Mouse (Mus musculus): Measurements from ENCODE around the gene H60b.
"Not testable (repeated sequence)": the region's sequence is repeated elsewhere in the genome, so short reads cannot be mapped to it uniquely, and the experiment has no call there.

Gene H60b

DNA sequence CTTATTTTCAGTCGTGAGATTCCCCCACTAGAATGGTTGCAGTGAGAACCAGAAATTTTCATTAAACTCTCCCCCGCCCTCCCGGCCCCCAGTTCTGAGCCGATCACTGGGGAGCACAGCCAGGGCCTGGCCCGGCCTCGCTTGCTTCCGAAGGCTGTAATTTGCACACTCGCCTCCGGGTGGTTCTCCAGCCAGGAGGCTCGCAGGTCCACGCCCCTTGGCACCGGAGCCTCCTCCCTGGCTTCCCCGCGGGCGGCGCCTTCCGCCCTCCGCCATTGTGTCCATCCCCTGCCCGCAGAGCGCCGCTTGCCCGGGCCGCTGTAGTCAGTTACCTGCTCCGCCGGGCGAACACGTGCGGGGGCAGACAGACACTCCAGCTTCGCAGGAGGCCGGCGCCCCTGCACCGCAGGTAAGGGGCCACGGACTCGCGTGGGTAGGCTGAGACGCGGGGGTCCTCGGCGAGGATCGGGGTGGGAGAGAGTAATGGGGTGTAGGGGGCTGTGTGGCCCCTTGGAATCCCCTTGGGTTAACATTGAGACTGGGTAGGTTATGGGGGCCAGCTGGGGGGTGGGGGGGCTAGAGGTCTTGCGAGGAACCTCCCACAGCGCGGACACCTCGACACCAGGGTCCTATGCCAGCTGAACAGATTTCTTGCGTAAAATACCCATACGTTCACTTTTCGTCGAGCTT, at the start of gene H60b, which contains the start of gene Raet1e:
H60b (plus strand) TSS at position 277 of the 690 bp plus-strand sequence.
Raet1e (plus strand) TSS at position 260 of the 690 bp plus-strand sequence.
- DNase-seq, result not testable (repeated sequence)

DNA sequence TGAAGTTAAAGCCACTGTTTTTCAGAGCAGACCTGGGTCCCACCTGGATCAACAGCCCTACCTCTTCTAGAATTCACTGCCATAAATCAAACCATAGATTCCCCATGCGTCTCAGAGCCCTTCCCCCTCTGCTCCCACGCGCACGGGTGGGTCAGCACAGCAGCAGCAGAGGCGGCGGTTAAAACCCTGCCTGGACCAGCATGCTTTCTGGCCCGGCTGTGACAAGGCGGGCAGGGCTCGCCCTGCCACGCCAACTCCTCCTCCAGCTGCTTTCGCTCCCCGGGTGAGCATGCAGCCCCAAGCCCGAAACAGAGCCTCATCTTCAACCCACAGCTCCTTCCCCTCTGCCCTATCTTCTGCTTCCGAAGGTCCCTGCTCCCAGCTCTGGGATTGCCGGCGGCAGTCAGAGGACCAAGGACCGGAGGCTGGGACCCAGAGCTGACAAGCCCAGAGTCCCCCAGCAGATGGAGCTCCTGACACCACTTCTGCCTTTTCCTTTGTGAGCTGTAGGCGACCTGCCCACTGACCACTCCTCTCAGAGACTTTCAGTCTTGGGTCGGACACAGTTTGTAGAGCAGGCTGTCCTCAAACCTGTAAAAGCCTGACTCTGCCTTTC, 17.6 kb upstream of the H60b start:
- peak; percentile 45 for DNase-seq

DNA sequence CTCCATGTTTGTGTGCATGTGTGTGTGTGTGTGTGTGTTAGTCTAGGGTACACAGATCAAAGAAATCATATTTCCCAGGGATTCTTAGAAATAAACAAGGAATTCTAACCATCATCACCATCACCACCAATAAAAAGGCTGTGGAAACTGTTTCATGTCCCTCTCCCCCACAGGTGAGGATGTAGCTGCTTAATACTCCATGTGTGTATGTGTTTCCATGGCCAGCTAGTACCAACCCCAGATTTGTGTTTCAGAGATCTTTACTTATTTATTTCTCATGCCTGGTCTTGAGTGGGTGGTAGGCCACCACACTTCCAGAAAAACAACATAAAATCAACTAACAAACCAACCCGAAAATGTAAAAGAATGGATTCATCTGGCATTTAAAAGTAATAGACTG, 16.2 kb upstream of the H60b start:
- peak; percentile 37 for DNase-seq

DNA sequence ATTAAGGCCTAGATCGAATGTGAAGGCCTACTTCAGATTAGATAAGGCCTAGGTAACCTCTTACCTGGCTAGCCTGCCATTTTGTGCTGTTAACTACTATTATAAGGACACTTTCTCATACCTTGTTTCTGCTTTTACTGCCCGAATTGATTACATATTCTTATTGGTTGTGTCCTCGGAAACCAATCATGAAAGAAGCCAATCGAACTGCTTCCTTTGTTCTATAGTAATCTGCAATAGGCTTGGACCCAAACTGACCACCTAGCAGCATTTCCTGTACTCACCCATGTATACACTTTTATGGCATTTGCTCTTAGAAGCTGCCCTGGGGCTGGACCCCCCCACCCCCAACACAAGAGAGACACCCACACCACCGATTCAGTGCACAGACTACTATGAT, 15.5 kb upstream of the H60b start:
- DNase-seq, result no peak

DNA sequence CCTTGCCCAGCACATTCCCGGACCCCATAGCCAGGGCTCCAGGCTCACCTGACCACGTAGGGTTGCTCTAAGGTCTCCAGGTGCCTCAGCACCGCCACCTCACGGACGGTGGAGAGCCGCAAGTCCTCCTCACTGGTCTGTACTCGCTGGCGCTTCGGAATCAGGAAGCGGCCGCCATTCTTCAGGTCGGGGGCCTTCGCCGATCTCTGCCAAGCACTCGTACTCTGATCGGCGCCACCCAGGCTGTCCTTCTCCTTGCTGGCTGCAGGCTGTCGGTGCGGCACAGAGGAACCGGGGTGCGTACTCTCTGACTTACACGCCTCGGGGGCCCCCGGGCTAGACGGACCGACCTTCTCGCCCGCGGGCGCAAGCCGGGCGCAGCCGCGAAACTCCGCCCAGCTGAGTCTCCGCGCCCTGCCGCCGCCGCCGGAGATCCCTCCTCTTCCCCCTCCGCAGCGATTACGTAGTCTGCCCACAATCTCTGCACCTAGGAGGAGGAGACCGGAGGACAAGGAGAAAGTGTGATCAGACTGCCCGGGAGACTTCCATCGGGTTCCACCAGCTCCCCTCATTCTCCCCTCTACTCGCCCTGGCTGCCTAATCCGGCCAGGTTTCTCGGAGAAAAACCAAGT, 9.8 kb upstream of the H60b start:
- DNase-seq, result peak; percentile 76

DNA sequence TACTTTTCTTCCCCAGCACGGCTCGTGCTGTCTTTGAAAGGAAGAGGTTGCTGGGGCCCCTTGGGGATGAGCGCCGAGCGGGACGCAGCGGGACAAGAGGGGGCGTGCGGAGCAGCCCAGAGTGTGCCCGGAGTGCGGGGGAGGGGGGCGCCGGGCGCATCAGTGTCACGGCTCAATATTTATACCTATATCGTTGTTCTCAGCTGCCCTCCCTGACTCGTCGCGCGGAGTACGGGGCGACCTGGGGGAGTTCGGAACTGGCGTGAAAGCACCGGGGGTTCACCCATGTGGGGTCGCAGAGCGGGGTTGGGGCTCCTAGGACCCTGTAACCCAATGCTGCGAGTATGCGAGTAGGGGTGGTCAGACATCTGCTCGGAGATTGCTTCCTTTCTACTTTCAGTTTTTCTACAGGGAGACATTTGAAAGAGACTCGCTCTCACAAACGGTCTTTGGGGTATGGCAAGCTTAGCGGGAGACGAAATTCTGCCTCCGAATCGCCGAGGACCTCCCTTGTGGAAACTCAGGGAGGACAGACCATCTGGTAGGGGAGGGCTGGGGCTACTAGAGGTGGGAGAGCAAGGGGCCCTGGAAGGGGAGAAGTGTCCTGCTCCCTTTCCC, 9.2 kb upstream of the H60b start, which contains the start of gene E030030I06Rik:
E030030I06Rik (minus strand) TSS at position 198 of the 618 bp plus-strand sequence.
- no peak for DNase-seq

DNA sequence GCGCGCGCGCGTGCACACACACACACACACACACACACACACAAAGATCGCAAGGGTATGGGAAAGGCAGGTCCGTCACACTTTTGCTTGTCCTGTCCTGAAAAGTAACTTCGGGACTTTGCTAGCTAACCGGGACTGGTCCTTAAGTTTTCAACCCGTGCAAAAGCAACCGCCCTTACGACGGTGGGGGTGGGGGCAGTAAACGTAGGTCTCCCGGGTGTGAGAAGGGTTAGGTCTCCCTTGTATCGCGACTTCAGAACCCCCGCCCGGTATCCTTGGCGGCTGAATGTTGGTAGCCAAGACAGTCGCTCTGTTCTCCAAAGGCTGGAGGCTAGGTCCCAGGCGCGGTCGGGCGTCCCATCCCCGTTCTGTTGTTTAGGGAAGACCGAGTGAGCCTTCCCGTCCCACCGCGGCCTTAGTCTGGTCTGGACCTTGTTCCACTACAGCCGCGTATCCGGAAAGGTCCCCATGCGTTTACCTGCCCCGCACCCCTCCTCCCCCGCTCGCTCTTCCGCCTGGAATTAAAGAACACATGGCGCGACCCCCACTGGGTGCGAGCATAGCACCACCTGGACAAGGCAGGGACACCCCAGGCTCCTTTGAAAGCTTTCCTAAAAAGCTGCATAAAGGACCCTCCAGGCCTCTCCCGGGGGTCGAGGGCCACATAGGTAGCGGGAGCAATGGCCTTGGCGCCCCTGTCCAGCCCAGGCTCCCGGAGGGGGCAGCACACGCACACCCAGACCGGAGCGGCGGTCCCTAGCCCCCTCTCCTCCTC, 8.5 kb upstream of the H60b start:
- DNase-seq, result peak; percentile 24

DNA sequence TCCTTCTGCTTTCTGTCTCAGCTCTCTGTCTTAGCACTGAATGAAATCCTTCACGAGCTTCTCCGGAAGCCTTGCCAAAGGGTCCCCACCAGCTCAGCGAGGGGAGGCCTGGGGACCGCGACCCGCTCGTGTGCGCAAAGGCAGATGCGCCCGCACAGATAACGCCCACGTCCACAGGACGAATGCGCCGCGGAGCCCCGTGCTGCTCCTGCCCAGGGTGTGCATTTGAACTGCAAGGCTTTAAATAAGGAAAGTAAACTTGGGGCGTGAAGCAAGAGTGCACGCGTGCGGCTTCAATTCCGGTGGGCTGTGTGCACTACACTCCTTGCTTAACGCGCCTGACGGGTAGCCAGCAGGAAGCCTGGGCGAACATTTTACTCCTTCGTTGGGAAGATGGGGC, 7.8 kb upstream of the H60b start:
- DNase-seq, result peak; percentile 33

DNA sequence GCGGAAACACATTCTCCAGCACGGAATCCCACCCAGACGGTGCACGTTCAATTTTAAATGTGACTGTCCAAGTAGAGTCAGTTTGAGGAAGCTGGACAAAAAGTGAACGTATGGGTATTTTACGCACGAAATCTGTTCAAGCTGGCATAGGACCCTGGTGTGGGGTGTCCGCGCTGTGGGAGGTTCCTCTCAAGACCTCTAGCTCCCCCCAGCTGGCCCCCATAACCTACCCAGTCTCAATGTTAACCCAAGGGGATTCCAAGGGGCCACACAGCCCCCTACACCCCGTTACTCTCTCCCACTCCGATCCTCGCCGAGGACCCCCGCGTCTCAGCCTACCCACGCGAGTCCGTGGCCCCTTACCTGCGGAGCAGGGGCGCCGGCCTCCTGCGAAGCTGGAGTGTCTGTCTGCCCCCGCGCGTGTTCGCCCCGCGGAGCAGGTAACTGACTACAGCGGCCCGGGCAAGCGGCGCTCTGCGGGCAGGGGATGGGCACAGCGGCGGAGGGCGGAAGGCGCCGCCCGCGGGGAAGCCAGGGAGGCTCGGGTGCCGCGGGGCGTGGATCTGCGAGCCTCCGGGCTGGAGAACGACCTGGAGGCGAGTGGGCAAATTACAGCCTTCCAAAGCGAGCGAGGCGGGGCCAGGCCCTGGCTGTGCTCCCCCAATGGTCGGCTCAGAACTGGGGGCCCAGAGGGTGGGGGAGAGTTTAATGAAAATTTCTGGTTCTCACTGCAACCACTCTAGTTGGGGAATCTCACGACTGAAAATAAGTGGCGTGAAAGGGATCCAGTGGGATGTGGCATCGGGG, 7.1 kb upstream of the H60b start:
- DNase-seq, result peak; percentile 16

DNA sequence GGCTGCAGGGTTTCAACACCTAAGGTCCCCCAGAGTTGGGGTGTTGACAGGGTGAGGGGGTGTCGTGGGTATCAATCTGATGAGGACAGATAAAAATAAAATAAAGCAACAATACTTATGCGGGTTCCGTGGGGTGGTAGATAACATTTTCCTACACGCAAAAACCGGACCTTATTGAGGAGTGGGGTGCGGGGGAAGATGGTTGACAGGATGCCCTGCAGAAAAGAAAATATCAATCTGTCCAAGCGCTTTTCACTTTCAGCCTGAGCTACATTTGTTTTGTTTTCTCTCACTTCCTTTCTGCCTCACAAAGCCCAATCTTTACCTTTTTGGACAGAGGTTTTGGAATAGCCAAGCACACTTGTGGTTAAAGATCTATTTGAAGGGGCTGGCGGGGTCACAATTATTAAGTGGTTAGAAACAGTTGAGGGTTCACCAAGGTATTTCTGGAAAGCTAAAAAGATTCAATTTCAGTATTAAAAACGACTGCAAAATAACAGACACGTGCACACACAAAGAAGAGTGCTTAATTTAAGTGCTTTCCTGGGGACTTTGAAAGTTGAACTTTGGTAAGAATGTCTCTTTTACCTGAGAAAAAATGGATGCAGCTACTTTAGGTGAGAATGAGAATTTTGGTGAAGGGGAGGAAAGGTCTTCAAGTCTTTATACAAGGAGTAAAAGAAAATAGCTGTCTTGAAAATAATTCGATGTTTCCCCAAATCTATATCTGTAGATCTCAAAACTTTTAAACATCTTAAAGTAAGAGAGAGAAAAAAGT, 6.3 kb upstream of the H60b start:
- DNase-seq, result not testable (repeated sequence)

DNA sequence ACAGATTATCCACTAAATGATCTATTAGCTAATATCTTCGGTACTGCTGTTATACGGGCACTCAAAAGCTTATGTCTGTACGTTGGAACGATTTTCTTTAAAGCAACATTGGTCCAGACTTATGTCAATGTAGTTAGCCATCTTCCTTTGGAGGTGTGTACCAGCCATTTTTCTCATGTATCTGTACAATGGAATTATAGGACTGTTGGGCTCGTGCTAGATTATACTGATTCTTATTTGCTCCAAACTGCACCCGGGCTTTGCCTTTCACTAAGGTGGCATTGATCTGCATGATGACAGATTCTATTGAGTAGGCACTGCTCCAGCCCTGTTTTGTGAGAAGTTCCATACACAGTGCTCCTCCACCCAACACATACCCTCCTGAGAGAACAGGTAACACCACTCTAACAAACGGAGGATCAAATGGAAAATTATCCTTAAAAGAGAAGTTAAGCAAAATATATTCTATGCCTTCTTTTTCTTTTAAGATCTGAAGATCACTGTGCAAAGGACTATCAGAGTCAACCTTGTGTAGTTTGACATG, 5.2 kb upstream of the H60b start:
- DNase-seq, result not testable (repeated sequence)

DNA sequence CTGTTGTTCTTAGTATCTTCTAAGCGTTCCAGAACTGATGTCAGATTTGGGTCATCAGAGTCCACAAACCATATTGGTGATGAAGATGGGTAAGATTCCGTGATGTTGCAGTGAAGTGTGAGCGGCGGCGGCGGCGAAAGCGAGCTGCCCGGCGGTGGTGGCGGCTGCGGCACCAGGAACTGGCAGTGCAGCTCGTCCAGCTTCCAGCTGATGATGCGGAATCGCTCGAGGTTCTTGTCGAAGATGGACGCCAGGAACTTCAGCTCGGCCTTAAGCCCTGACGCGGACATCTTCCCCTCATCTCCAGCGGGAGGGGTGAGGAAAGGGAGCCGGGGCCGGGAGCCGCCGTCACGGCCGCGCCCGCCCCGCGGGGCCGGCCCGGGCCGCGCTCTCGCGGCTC, 4.3 kb upstream of the H60b start:
- DNase-seq, result not testable (repeated sequence)

DNA sequence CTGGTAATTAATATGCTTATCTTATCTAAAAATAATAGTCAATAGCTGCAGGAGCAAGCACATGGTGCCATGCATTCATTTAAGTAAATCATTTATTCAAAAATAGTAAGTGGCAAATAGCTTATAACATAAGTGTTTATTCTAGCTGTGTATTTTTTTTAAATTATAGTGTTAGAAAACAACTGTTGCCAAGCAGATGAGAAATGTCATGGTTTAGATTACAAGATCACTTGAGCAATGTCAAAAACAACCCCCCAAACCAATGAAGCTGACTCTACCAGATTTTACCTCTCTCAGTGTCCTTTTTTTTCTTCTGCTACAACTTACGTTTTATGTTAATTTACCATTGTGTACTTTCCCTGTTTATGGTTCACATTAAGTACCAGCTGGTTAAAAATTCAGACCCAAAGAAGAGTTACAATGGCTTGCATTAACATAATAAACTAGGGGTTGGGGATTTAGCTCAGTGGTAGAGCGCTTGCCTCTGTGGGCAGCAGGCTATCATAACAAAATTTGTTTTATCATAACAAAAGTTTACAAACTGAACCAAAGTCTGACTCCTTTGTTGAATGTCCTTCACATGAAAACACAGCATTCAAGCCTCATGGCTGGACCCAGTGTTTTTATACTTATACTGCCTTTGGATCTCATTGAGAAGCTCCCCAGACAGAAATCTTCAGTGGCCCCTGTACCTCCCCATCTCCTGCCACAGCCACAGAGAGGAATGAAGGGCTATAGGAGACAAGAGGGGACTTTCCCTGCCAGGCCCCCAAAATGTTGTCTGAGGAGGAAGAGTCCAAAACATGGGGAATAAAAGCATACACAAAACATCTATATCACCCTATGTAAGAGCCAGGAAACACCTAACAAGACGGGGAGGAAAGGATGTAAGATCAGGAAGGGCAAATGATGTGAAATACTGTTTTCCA, 3.3 kb upstream of the H60b start:
- DNase-seq, result no peak

DNA sequence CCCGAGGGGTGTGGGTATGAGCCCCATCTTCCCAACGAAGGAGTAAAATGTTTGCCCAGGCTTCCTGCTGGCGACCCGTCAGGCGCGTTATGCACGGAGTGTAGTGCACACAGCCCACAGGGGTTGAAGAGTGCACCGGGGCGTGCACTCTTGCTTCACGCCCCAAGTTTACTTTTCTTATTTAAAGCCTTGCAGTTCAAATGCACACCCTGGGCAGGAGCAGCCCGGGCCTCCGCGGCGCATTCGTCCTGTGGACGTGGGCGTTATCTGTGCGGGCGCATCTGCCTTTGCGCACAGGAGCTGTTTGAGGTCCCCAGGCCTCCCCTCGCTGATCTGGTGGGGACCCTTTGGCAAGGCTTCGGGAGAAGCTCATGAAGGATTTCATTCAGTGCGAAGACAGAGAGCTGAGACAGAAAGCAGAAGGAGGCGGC, 760 bp downstream of the H60b start:
- no peak for DNase-seq

DNA sequence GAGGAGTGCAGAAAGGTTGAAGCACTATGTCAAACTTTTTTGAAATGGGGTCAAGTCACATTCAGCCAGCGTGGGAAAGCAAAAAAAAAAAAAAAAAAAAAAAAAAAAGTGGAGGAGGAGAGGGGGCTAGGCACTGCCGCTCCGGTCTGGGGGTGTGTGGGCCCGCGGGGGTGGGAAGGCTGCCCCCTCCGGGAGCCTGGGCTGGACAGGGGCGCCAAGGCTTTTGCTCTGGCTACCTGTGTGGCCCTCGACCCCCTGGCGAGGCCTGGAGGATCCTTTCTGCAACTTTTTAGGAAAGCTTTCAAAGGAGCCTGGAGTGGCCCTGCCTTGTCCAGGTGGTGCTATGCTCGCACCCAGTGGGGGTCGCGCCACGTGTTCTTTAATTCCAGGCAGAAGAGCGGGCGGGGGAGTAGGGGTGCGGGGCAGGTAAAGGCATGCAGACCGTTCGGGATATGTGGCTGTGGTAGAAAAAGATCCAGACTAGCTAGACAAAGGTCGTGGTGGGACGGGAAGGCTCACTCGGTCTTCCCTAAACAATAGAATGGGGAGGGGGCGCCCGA, 1.3 kb downstream of the H60b start:
- DNase-seq, result no peak

DNA sequence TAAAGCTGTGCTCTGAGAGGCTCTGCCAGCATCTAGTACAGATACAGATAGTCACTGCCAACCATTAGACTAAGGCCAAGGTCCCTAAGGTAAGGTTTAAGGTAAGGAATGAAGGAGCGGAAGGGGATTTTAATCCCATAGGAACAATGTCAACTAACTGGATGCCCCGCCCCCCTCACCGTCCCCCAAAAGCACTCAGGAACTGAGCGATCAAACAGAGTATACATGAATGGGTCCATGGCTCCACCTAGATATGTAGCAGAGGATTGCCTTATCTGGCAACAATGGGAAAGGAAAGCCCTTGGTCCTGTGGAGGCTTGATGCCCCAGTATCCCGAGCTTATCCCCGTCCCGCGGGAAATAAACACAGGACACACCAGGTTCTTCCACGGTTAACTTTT, 4.9 kb downstream of the H60b start:
- DNase-seq, result not testable (repeated sequence)

DNA sequence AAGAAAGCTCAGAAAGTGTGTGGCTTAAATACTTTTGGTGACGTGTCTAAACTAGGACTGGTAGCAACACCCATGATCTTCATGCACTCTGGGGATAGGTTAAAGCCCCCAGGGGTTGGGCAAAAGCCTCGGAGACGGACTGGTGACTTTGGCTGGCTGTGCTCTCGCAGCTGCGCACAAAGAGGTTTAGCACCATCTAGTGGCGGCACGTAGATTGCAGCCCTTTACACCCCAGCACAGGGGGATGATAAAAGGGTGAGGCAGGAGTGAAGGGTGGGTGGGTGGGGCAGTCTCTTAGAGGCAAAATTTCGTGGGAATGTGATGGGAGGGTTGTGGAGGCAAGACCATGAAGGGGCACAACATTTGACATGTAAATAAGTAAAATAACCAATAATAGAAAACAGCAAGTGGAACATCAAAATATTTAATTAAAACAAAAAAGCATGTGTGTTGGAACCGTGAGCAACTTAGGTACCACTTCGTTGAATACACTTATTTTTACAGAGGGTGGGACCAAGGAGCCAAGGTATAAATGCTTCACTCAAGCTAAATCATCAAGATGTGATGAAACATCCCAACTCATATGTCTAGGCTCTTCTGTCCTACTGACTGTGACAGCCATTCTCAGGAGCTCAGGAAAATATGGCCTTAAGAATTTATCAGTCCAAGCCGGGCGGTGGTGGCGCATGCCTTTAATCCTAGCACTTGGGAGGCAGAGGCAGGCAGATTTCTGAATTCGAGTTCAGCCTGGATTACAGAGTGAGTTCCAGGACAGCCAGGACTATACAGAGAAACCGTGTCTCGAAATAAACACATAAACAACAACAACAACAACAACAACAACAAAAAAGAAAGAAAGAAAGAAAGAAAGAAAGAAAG, 5.6 kb downstream of the H60b start:
- peak; percentile 76 for DNase-seq
